Mouse (Mus musculus) MEL (cell line): ENCODE results near the gene Vdac1. TPM values are rescaled to one million over a fixed set of nuclear protein-coding genes. Genes with fewer than 3 reads are reported as not detected.

Experiments used
- DNase-seq: peaks from one replicate; pipeline ENCODE4 v3.0.0; 2011; ENCODE audit warnings: low read depth, low spot score
- H3K27ac ChIP-seq: 2 replicates; pipeline ENCODE4 v1.5.1; 2012; ENCODE audit warnings: low read depth, mild to moderate bottlenecking, control low read depth, low read length, moderate library complexity; ENCODE audit not compliant: control insufficient read depth
- H3K27me3 ChIP-seq, 2 experiments: fragments of 150-350 bp in 1 of 2; sonication (generic) in 1 of 2; 2 replicates each; pipeline ENCODE4 v1.6.1; 2012; ENCODE audit warnings: low read length in 2 of 2, mild to moderate bottlenecking in 2 of 2, improper control_type of control experiment in 1 of 2, moderate library complexity in 1 of 2; ENCODE audit not compliant: insufficient read depth in 2 of 2, control insufficient read depth in 1 of 2
- H3K36me3 ChIP-seq, 2 experiments: 2 replicates each; pipeline ENCODE4 v1.6.1; 2012 to 2014; ENCODE audit warnings: low read length in 2 of 2, improper control_type of control experiment in 1 of 2, inconsistent platforms in 1 of 2, mild to moderate bottlenecking in 1 of 2; ENCODE audit not compliant: insufficient read depth in 2 of 2, control insufficient read depth in 1 of 2
- H3K4me1 ChIP-seq, 2 experiments: fragments of 150-350 bp in 1 of 2; sonication (generic) in 1 of 2; 2 replicates each; pipeline ENCODE4 v1.6.1; 2012; ENCODE audit warnings: low read length in 2 of 2, improper control_type of control experiment in 1 of 2, mild to moderate bottlenecking in 1 of 2; ENCODE audit not compliant: insufficient read depth in 2 of 2, control insufficient read depth in 1 of 2
- H3K4me3 ChIP-seq, 2 experiments: fragments of 150-350 bp in 1 of 2; sonication (generic) in 1 of 2; 2 replicates each; pipeline ENCODE4 v1.5.1; 2012; ENCODE audit warnings: low read depth in 2 of 2, low read length in 2 of 2, mild to moderate bottlenecking in 2 of 2, moderate library complexity in 2 of 2, control low read depth in 1 of 2, improper control_type of control experiment in 1 of 2; ENCODE audit not compliant: control insufficient read depth in 1 of 2, insufficient read depth in 1 of 2
- H3K79me2 ChIP-seq: 2 replicates; pipeline ENCODE4 v1.6.1; 2012; ENCODE audit warnings: mild to moderate bottlenecking, low read length, moderate library complexity; ENCODE audit not compliant: control insufficient read depth, poor library complexity, insufficient read depth
- H3K9ac ChIP-seq: 2 replicates; pipeline ENCODE4 v1.6.1; 2012; ENCODE audit warnings: low read depth, mild to moderate bottlenecking, control low read depth, low read length, moderate library complexity; ENCODE audit not compliant: control insufficient read depth, poor library complexity, severe bottlenecking
- H3K9me3 ChIP-seq: fragments of 150-350 bp; sonication (generic); replicated peaks from 2 replicates; pipeline ENCODE4 v1.6.1; 2012; ENCODE audit warnings: mild to moderate bottlenecking, low read length, improper control_type of control experiment, moderate library complexity; ENCODE audit not compliant: insufficient read depth
- BHLHE40 ChIP-seq: IDR thresholded peaks from 2 replicates; pipeline ENCODE4 v1.6.1; 2012; ENCODE audit warnings: low read depth, mild to moderate bottlenecking, inconsistent platforms, low read length, improper control_type of control experiment, borderline replicate concordance
- CHD2 ChIP-seq: IDR thresholded peaks from 2 replicates; pipeline ENCODE4 v1.6.1; 2011; ENCODE audit warnings: low read length, improper control_type of control experiment
- CTCF ChIP-seq, 3 experiments: IDR thresholded peaks in 2 of 3; conservative IDR thresholded peaks in 1 of 3; 2 replicates each; pipeline ENCODE4 v1.5.1; 2011 to 2012; ENCODE audit warnings: low read length in 3 of 3, low read depth in 2 of 3, mild to moderate bottlenecking in 2 of 3, improper control_type of control experiment in 1 of 3, inconsistent platforms in 1 of 3, mixed read lengths in 1 of 3, moderate library complexity in 1 of 3; ENCODE audit not compliant: control insufficient read depth in 1 of 3, insufficient read depth in 1 of 3, poor library complexity in 1 of 3, severe bottlenecking in 1 of 3
- E2F4 ChIP-seq: IDR thresholded peaks from 2 replicates; pipeline ENCODE4 v1.6.1; 2011; ENCODE audit warnings: low read depth, low read length, improper control_type of control experiment, borderline replicate concordance
- ETS1 ChIP-seq: IDR thresholded peaks from 2 replicates; pipeline ENCODE4 v1.6.1; 2012; ENCODE audit warnings: low read depth, mild to moderate bottlenecking, inconsistent platforms, low read length, improper control_type of control experiment, moderate library complexity
- GABPA ChIP-seq: IDR thresholded peaks from 2 replicates; pipeline ENCODE4 v1.6.1; 2012; ENCODE audit warnings: low read depth, mild to moderate bottlenecking, inconsistent platforms, low read length, improper control_type of control experiment, moderate library complexity
- HCFC1 ChIP-seq: IDR thresholded peaks from 2 replicates; pipeline ENCODE4 v1.6.1; 2012; ENCODE audit warnings: low read depth, mild to moderate bottlenecking, inconsistent platforms, low read length, improper control_type of control experiment, moderate library complexity
- KAT2A ChIP-seq: conservative IDR thresholded peaks from 2 replicates; pipeline ENCODE4 v1.6.1; 2012; ENCODE audit warnings: low read depth, low read length, improper control_type of control experiment, inconsistent platforms
- MAX ChIP-seq: IDR thresholded peaks from 2 replicates; pipeline ENCODE4 v1.6.1; 2011; ENCODE audit warnings: low read length, improper control_type of control experiment
- MAZ ChIP-seq: IDR thresholded peaks from 2 replicates; pipeline ENCODE4 v1.6.1; 2012; ENCODE audit warnings: low read depth, mild to moderate bottlenecking, inconsistent platforms, low read length, improper control_type of control experiment
- MEF2A ChIP-seq: IDR thresholded peaks from 2 replicates; pipeline ENCODE4 v1.6.1; 2014; ENCODE audit warnings: low read depth, mild to moderate bottlenecking, inconsistent platforms, low read length, improper control_type of control experiment; ENCODE audit not compliant: poor library complexity, insufficient replicate concordance, severe bottlenecking; ENCODE audit errors: extremely low read depth
- MXI1 ChIP-seq: IDR thresholded peaks from 2 replicates; pipeline ENCODE4 v1.6.1; 2011; ENCODE audit warnings: mild to moderate bottlenecking, low read depth, low read length, improper control_type of control experiment
- MYB ChIP-seq: IDR thresholded peaks from 2 replicates; pipeline ENCODE4 v1.6.1; 2011; ENCODE audit warnings: mild to moderate bottlenecking, low read depth, low read length, improper control_type of control experiment
- MYC ChIP-seq: IDR thresholded peaks from 2 replicates; pipeline ENCODE4 v1.6.1; 2011; ENCODE audit warnings: low read depth, mild to moderate bottlenecking, low read length, improper control_type of control experiment, moderate library complexity
- NRF1 ChIP-seq: IDR thresholded peaks from 2 replicates; pipeline ENCODE4 v1.6.1; 2014; ENCODE audit warnings: low read depth, mild to moderate bottlenecking, inconsistent platforms, low read length, improper control_type of control experiment, moderate library complexity; ENCODE audit not compliant: poor library complexity, insufficient read depth, severe bottlenecking
- POLR2AphosphoS2 ChIP-seq: IDR thresholded peaks from 2 replicates; pipeline ENCODE4 v1.6.1; 2011; ENCODE audit warnings: low read length, improper control_type of control experiment
- RAD21 ChIP-seq: IDR thresholded peaks from 2 replicates; pipeline ENCODE4 v1.6.1; 2011; ENCODE audit warnings: mild to moderate bottlenecking, low read depth, low read length, improper control_type of control experiment
- RCOR1 ChIP-seq: IDR thresholded peaks from 2 replicates; pipeline ENCODE4 v1.6.1; 2012; ENCODE audit warnings: low read depth, mild to moderate bottlenecking, inconsistent platforms, low read length, improper control_type of control experiment
- SIN3A ChIP-seq: IDR thresholded peaks from 2 replicates; pipeline ENCODE4 v1.6.1; 2012; ENCODE audit warnings: low read length, improper control_type of control experiment, inconsistent platforms
- SMC3 ChIP-seq: IDR thresholded peaks from 2 replicates; pipeline ENCODE4 v1.6.1; 2011; ENCODE audit warnings: low read depth, low read length, improper control_type of control experiment
- TCF12 ChIP-seq: IDR thresholded peaks from 2 replicates; pipeline ENCODE4 v1.6.1; 2014; ENCODE audit warnings: low read depth, mild to moderate bottlenecking, inconsistent platforms, low read length, improper control_type of control experiment, moderate library complexity
- USF1 ChIP-seq: IDR thresholded peaks from 2 replicates; pipeline ENCODE4 v1.6.1; 2014; ENCODE audit warnings: low read depth, mild to moderate bottlenecking, inconsistent platforms, low read length, improper control_type of control experiment, moderate library complexity
- ZC3H11A ChIP-seq: IDR thresholded peaks from 2 replicates; pipeline ENCODE4 v1.6.1; 2012; ENCODE audit warnings: low read depth, mild to moderate bottlenecking, inconsistent platforms, low read length, improper control_type of control experiment
- ZMIZ1 ChIP-seq: IDR thresholded peaks from 2 replicates; pipeline ENCODE4 v1.6.1; 2012; ENCODE audit warnings: low read depth, mild to moderate bottlenecking, inconsistent platforms, low read length, improper control_type of control experiment, moderate library complexity
- ZNF384 ChIP-seq: IDR thresholded peaks from 2 replicates; pipeline ENCODE4 v1.6.1; 2012; ENCODE audit warnings: low read depth, mild to moderate bottlenecking, inconsistent platforms, low read length, improper control_type of control experiment
- polyA plus RNA-seq, 2 experiments: library from polyadenylated mRNA; stranded (reverse) in 1 of 2; unstranded in 1 of 2; fragments of >175 nt in 1 of 2; fragments of >200 nt in 1 of 2; gene quantifications; 2 replicates each; pipeline versions ENCODE4 v1.2.1 to v1.2.4; 2012; ENCODE audit warnings: low replicate concordance in 2 of 2, low read depth in 1 of 2; ENCODE audit not compliant: insufficient read length in 2 of 2, insufficient read depth in 1 of 2, missing spikeins in 1 of 2
- total RNA-seq: library from RNA; depleted of rRNA; stranded (reverse); fragments of 300-350 nt; gene quantifications from 2 replicates; pipeline ENCODE4 v1.2.3, GENCODE M21; 2012

Vdac1 gene
- total and polyA plus RNA-seq, 3 experiments = 257 to 389 (median 381) TPM

- peak; percentile 84 for DNase-seq
- Histone ChIP-seq H3K36me3 (no peaks in the 10 kb centered on the region), H3K9me3 (no peaks in the 10 kb centered on the region), H3K27me3 (no peaks in the 10 kb centered on the region), H3K4me1 (peaks cover 0 to 3% of the 10 kb centered on the region in 2 experiments; a peak in 1 of 4 replicates), H3K79me2 (no peaks in the 10 kb centered on the region), H3K9ac (peak overlapping the region; percentile 31; the same call in 1 of the 2 replicates), H3K27ac (no peak overlapping the region), H3K4me3 (no peak overlapping the region)
- TF ChIP-seq MXI1 = no peak
- 0 out of 2 replicates have a peak, but pooled peaks have one; percentile 29 for TF ChIP-seq SIN3A
- no peak for TF ChIP-seq E2F4
- TF ChIP-seq RAD21 = peak; percentile 92
- peak; percentile 97 for TF ChIP-seq ZNF384
- TF ChIP-seq NRF1 = no peak
- peak; percentile 65 for TF ChIP-seq ZC3H11A
- TF ChIP-seq SMC3 = peak; percentile 69
- TF ChIP-seq CTCF (IDR thresholded peaks at IDR 0.05 in 2 of 3, conservative IDR thresholded peaks at IDR 0.05 in 1 of 3; ENCODE audit: control insufficient read depth in 1 of 3, insufficient read depth in 1 of 3, low read depth in 2 of 3, low read length in 3 of 3, poor library complexity in 1 of 3, severe bottlenecking in 1 of 3) = peak; percentile 61 to 83 (median 82)
- 0 out of 2 replicates have a peak, but pooled peaks have one; percentile 16 for TF ChIP-seq HCFC1
- 0 out of 2 replicates have a peak, but pooled peaks have one; percentile 15 for TF ChIP-seq MYC
Measured at GRCm38 (mm10) chr11:52421053-52421778, 60.6 kb downstream of the Vdac1 start.

- Histone ChIP-seq H3K4me1 (no peaks in the 10 kb centered on the region), H3K9ac (no peak overlapping the region), H3K36me3 (no peaks in the 10 kb centered on the region), H3K9me3 (no peaks in the 10 kb centered on the region), H3K27me3 (no peaks in the 10 kb centered on the region), H3K27ac (no peak overlapping the region), H3K79me2 (no peaks in the 10 kb centered on the region), H3K4me3 (no peak overlapping the region)
- no peak for DNase-seq
- TF ChIP-seq BHLHE40 = no peak
- no peak for TF ChIP-seq POLR2AphosphoS2
- no peak for TF ChIP-seq TCF12
- no peak for TF ChIP-seq GABPA
- no peak for TF ChIP-seq MYC
- no peak for TF ChIP-seq CTCF (IDR thresholded peaks at IDR 0.05 in 2 of 3, conservative IDR thresholded peaks at IDR 0.05 in 1 of 3; ENCODE audit: control insufficient read depth in 1 of 3, insufficient read depth in 1 of 3, low read depth in 2 of 3, low read length in 3 of 3, poor library complexity in 1 of 3, severe bottlenecking in 1 of 3)
- TF ChIP-seq RAD21 = no peak
- TF ChIP-seq ETS1 = no peak
- no peak for TF ChIP-seq MAX
- TF ChIP-seq MAZ = no peak
- no peak for TF ChIP-seq MEF2A
- TF ChIP-seq SIN3A = no peak
- no peak for TF ChIP-seq CHD2
- no peak for TF ChIP-seq NRF1
- no peak for TF ChIP-seq RCOR1
- TF ChIP-seq USF1 = no peak
- TF ChIP-seq ZMIZ1 = no peak
- TF ChIP-seq KAT2A = no peak
- no peak for TF ChIP-seq ZNF384
- TF ChIP-seq MYB = no peak
Measured at GRCm38 (mm10) chr11:52429440-52429839, 68.8 kb downstream of the Vdac1 start.
